Mouse (Mus musculus) cerebellum, adult 2 months (tissue): ENCODE results near the gene Pou2af1. TPM values are rescaled to one million over a fixed set of nuclear protein-coding genes. Genes with fewer than 3 reads are reported as not detected.

Experiments
- DNase-seq, 2 experiments: peaks; one replicate each; pipeline ENCODE4 v3.0.0; 2021
- H3K27ac ChIP-seq: fragments of 200-500 bp; 2 replicates; pipeline ENCODE4 v1.5.1; 2012; ENCODE audit warnings: low read length, control low read depth, inconsistent platforms; ENCODE audit not compliant: insufficient read depth
- H3K27me3 ChIP-seq: fragments of 200-500 bp; 2 replicates; pipeline ENCODE4 v1.6.1; 2012; ENCODE audit warnings: inconsistent platforms, mild to moderate bottlenecking, low read length, moderate library complexity; ENCODE audit not compliant: control insufficient read depth, insufficient read depth
- H3K4me1 ChIP-seq: fragments of 200-500 bp; 2 replicates; pipeline ENCODE4 v1.6.1; 2011; ENCODE audit warnings: low read length; ENCODE audit not compliant: control insufficient read depth, insufficient read depth
- H3K4me3 ChIP-seq: fragments of 200-500 bp; replicated peaks from 2 replicates; pipeline ENCODE3; 2011; ENCODE audit warnings: mild to moderate bottlenecking, low read depth, low read length, control low read depth; ENCODE audit not compliant: insufficient read depth
- CTCF ChIP-seq: fragments of 200-500 bp; IDR thresholded peaks from 2 replicates; pipeline ENCODE4 v1.5.1; 2011; ENCODE audit warnings: low read depth, mild to moderate bottlenecking, control low read depth, low read length, moderate library complexity, borderline replicate concordance; ENCODE audit not compliant: insufficient read depth
- POLR2A ChIP-seq: fragments of 200-500 bp; IDR thresholded peaks from 2 replicates; pipeline ENCODE4 v1.6.1; 2011; ENCODE audit warnings: low read length, control low read depth, borderline replicate concordance; ENCODE audit not compliant: insufficient read depth
- WGBS: fragments of 180-500 bp; shearing (Covaris S2); methylation state at CpG from one replicate; pipeline ENCODE4 v1.1.7; 2018; 5-methylcytosine and 5-hydroxymethylcytosine counted together
- polyA plus RNA-seq: library from polyadenylated mRNA; depleted of rRNA; stranded (reverse); fragments of >200 nt; gene quantifications from 2 replicates; pipeline ENCODE4 v1.2.3, GENCODE M21; 2012

The Pou2af1 gene
- polyA plus RNA-seq, 1 experiment, result 0.20 TPM

DNA sequence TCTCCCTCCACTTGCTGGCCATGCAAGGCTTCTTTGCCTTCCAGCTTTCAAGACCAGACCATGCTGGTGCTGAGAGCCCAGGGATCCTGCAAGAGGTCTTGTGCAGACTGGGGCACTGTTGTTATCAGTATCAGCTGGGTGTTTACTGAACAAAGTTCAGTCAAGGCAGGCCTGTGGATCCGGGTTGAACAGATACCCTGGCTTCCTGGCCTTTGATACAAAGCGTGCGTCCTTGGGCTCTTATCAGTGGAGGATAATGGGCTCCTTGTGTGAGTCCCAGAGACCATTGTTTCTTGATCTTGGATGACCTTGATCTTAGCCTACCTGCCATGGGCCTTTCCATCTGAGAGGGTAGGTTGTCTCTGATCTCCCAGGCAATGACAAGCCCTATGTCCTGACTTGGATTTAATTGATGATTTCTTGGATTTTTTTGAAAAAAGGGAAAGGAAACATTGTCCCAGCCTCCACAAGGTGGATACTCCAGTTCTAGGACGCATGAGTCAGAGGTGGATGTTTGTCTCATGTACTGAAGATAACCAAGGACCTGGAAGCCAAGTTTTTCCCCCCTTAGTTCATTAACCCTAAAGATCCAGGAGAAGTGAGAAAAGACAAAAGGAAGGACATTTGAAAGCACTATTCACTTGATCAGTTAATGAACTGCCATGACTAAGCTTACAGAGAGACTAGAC, 17.3 kb downstream of the Pou2af1 start:
- Histone ChIP-seq H3K4me1 (no peaks in the 10 kb centered on the region), H3K27ac (no peak overlapping the region), H3K27me3 (no peaks in the 10 kb centered on the region), H3K4me3 (no peak overlapping the region)
- TF ChIP-seq POLR2A (no peak), CTCF (no peak)
- DNase-seq, result no peak
- WGBS, result 89% methylated on average over 4 of the region's 4 CpGs

GRCm38 (mm10) chr9:51232163-51232562, 18.7 kb downstream of the Pou2af1 start:
- no peak overlapping the region for H3K4me3 ChIP-seq
- DNase-seq, result no peak
- H3K27ac ChIP-seq, result no peak overlapping the region
- no peaks in the 10 kb centered on the region for H3K4me1 ChIP-seq
- WGBS, result 95% methylated on average over 8 of the region's 8 CpGs
- H3K27me3 ChIP-seq, result no peaks in the 10 kb centered on the region
- TF ChIP-seq POLR2A (no peak), CTCF (no peak)

DNA sequence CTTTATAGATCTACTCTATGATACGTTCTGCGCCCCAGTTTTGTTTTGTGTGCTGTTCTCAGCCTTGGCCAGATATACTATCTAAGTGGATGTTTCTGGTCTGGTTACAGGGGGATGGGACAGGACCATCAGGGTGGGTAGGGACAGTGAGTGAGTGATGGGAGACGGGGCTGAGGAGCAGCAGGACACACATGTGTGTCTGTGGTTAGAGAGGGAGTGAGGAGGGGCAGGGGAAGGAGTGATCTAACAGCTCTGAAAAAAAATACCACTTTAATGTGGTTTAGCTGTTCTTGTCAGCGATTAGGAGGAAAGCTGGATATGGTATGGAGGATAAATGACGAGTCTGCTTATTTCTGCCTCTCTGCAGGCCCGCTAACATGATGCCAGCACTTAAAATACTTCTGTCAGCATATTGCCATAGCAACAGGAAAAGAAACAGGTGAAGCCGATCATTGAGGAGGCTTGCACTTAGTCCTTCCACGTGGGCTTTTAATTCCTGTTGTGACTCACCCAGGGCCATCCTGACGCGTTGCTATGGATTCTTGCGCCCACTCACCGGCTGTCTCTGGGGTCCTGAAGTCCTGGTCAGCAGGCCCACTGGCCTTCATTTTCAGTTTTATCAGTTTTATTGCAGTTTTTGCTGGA, 25.4 kb downstream of the Pou2af1 start:
- no peak overlapping the region for H3K4me3 ChIP-seq
- no peaks in the 10 kb centered on the region for H3K27me3 ChIP-seq
- DNase-seq, result no peak
- TF ChIP-seq POLR2A (no peak), CTCF (no peak)
- no peak overlapping the region for H3K27ac ChIP-seq
- H3K4me1 ChIP-seq, result no peaks in the 10 kb centered on the region
- WGBS, result 45% methylated on average over 12 of the region's 12 CpGs

DNA sequence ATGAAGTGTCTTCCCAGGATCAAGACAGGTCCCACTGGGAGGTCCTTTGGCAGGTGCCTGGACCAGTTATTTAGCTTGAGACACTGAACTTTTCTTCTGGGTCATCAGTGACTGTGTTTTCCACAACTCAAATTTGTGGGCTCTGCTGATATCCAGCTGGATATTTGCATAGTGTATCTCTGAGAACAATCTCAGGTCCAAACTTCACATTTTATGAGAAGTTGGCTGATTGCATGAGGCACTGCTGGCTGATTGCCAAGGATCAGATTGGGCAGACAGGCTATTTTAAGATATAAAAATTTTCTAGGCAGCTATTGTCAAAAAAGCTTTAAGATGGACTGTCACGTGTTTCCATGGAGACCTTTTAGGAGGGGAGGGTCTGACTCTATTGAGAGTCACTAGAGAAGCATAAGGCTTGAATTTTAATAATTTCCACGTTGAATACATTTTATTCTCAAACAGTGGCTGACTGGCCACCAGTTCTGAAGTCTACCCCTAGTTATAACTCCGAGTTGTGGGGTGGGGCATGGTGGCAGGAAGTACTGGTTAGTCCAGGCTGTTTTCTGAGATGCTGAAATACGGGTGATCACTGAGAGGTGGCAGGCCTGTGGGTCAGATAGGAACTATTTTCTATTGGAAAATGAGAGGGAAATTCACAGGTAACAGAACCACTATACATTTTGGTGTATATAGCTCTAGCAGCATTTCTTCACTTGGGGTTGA, 43.4 kb downstream of the Pou2af1 start:
- TF ChIP-seq POLR2A (no peak), CTCF (no peak)
- WGBS, result 50% methylated on average over 4 of the region's 4 CpGs
- no peak for DNase-seq
- H3K27ac ChIP-seq, result no peak overlapping the region
- H3K27me3 ChIP-seq, result no peaks in the 10 kb centered on the region
- H3K4me1 ChIP-seq, result no peaks in the 10 kb centered on the region
- H3K4me3 ChIP-seq, result no peak overlapping the region

DNA sequence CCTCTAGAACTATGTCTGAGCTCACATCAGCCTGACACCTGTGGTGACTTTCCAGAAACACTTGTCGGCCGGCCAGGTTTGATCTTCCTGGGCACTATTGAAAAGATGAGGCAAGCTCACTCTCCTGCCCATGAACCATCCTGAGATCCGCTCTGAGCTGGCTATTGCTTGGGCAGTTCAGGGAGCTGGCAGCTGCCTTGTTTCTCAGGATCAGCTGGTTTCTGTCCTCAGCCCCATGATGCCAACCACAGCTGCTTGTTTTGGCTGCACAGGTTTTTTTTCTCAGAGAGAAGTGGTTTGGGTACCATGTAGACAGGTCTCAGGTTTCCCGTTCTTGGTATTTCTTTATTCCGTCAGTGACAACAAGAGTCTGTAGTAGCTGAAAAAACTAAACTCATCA, 44.9 kb downstream of the Pou2af1 start:
- H3K27me3 ChIP-seq, result no peaks in the 10 kb centered on the region
- 66% methylated on average over 5 of the region's 5 CpGs for WGBS
- no peak overlapping the region for H3K4me3 ChIP-seq
- TF ChIP-seq POLR2A (no peak), CTCF (no peak)
- no peak for DNase-seq
- H3K27ac ChIP-seq, result no peak overlapping the region
- H3K4me1 ChIP-seq, result no peaks in the 10 kb centered on the region

DNA sequence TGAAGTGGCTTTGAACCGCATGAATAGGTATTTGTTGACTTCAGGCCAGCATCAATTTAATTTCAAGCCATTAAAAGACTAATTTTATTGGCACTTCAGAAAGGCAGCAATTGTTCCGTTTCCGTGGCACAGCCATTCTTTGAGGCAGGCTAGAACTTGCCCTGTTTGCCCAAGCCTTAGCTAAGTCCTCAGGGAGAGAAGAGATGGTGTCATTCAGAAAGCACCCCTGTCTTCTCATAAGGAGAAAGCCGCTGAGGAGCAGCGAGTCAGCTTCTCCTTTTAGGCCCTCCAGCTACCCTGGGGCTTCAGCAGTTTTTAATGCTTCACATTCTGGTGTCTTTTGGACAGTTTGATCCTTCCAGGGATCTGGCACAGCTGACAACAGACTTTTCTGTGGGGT, 55.3 kb downstream of the Pou2af1 start:
- TF ChIP-seq POLR2A (no peak), CTCF (no peak)
- no peak for DNase-seq
- 65% methylated on average over 5 of the region's 5 CpGs for WGBS
- Histone ChIP-seq H3K4me3 (no peak overlapping the region), H3K27me3 (no peaks in the 10 kb centered on the region), H3K4me1 (no peaks in the 10 kb centered on the region), H3K27ac (no peak overlapping the region)

DNA sequence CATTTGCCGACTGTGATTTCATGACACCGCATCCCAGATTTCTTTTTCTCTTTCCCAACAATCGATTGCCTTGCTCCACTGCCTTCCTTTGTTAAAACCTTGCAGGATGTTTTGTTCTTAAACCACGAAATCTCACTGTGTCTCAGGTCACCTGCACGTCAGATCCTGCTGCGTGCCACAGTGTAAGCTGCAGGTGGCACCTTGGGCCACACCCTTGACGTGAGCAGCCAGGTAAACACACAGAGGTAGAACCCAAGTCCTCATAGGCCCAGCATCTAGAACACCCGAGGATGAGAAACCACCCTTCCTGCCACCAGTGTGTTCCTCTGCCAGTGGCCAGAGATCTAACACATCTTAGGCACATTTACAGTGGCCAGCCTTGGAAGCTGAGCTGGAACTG, 57.6 kb downstream of the Pou2af1 start:
- no peak for DNase-seq
- H3K4me1 ChIP-seq, result no peaks in the 10 kb centered on the region
- no peaks in the 10 kb centered on the region; the same call in 1 of the 2 replicates for H3K27me3 ChIP-seq
- 77% methylated on average over 8 of the region's 8 CpGs for WGBS
- H3K27ac ChIP-seq, result no peak overlapping the region
- H3K4me3 ChIP-seq, result no peak overlapping the region
- TF ChIP-seq CTCF, result no peak
- TF ChIP-seq POLR2A, result no peak

DNA sequence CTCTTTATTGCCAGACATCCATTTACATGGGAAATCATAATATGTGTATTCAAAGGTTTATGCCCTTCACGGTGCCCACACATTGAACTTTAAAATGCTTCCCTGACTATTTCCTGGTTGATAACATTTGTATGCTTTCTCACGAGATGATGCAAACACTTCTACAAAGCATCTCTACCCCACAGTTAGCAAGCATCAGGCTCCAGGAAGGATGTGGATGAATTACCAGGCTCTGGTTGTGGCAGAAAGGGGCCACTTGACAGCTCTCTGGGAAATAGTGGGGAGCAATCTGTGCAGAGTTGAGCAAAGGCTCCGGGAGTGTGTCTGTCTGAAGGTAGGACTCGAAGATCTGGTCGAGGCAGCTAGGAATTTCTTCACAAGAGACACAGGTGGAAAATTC, 58.6 kb downstream of the Pou2af1 start:
- Histone ChIP-seq H3K27me3 (no peaks in the 10 kb centered on the region; the same call in 1 of the 2 replicates), H3K4me1 (no peaks in the 10 kb centered on the region), H3K27ac (no peak overlapping the region), H3K4me3 (no peak overlapping the region)
- 91% methylated on average over 5 of the region's 5 CpGs for WGBS
- no peak for TF ChIP-seq POLR2A
- TF ChIP-seq CTCF, result no peak
- DNase-seq, result no peak
